Mouse (Mus musculus) forebrain, postnatal 0 days (tissue): ENCODE data around the gene Ncmap. TPM values are rescaled to one million over a fixed set of nuclear protein-coding genes. Genes with fewer than 3 reads are reported as not detected.

Experiments
- ATAC-seq: fragments of 200-750 bp; cut with Nextera tagmentation; 2 replicates; pipeline ENCODE4 v1.8.0; 2017; ENCODE audit warnings: mild to moderate bottlenecking, moderate library complexity
- DNase-seq: peaks from one replicate; pipeline ENCODE4 v3.0.0-alpha.2; 2015
- H3K27ac ChIP-seq: fragments of 300-500 bp; sonication (generic); 2 replicates; pipeline ENCODE4 v1.5.1; 2014; ENCODE audit warnings: low read depth, mild to moderate bottlenecking, antibody characterized with exemption, low read length, moderate library complexity, mixed read lengths
- H3K27me3 ChIP-seq: fragments of 300-500 bp; sonication (generic); 2 replicates; pipeline ENCODE4 v1.6.1; 2014; ENCODE audit warnings: mild to moderate bottlenecking, low read length, mixed read lengths; ENCODE audit not compliant: insufficient read depth
- H3K36me3 ChIP-seq: fragments of 300-500 bp; sonication (generic); 2 replicates; pipeline ENCODE4 v1.6.1; 2014; ENCODE audit warnings: mild to moderate bottlenecking, moderate library complexity; ENCODE audit not compliant: insufficient read depth
- H3K4me1 ChIP-seq: fragments of 300-500 bp; sonication (generic); 2 replicates; pipeline ENCODE4 v1.6.1; 2014; ENCODE audit warnings: antibody characterized with exemption; ENCODE audit not compliant: insufficient read depth
- H3K4me2 ChIP-seq: fragments of 300-500 bp; sonication (generic); 2 replicates; pipeline ENCODE4 v1.6.1; 2014; ENCODE audit warnings: low read depth, mild to moderate bottlenecking, moderate library complexity
- H3K4me3 ChIP-seq: fragments of 300-500 bp; sonication (generic); 2 replicates; pipeline ENCODE4 v1.5.1; 2014; ENCODE audit warnings: low read depth, low read length, mixed read lengths
- H3K9ac ChIP-seq: fragments of 300-500 bp; sonication (generic); 2 replicates; pipeline ENCODE4 v1.6.1; 2014; ENCODE audit warnings: mild to moderate bottlenecking
- H3K9me3 ChIP-seq: fragments of 300-500 bp; sonication (generic); 2 replicates; pipeline ENCODE4 v1.6.1; 2016; ENCODE audit warnings: low read length
- CTCF ChIP-seq: sonication (generic); IDR thresholded peaks from 2 replicates; pipeline ENCODE4 v1.5.1; 2016; ENCODE audit warnings: antibody characterized with exemption, control low read depth, low read depth
- WGBS: fragments of 180-500 bp; shearing (Covaris S2); extraction: QIAGEN DNeasy Blood & Tissue Kit; methylation state at CpG from one replicate; pipeline ENCODE4 v1.1.7; 2014; 5-methylcytosine and 5-hydroxymethylcytosine counted together
- microRNA counts: library from miRNA; unstranded; fragments of <30 nt; microRNA quantifications from one replicate; lab custom pipeline; 2015
- microRNA-seq, 2 experiments: library from miRNA; unstranded; fragments of <30 nt; microRNA quantifications; one replicate each; pipeline ENCODE4; 2016
- polyA plus RNA-seq: library from polyadenylated mRNA; unstranded; fragments of >200 nt; fragmentation: Nextera tagmentation; extraction: Ambion mirVana; gene quantifications from 2 replicates; pipeline ENCODE4 v1.2.1, GENCODE M21; 2015
- total RNA-seq: library from RNA; depleted of rRNA; stranded (reverse); fragments of >200 nt; gene quantifications from 2 replicates; pipeline ENCODE4 v1.2.3, GENCODE M21; 2014; rRNA removed

Ncmap gene
- total and polyA plus RNA-seq, 2 experiments from 2014 or later, result 0.86 to 0.90 TPM

GRCm38 (mm10) chr4:135326469-135326868, 71.6 kb downstream of the Ncmap start:
- Histone ChIP-seq H3K27ac (no peak overlapping the region), H3K36me3 (peaks cover 92% of the 10 kb centered on the region), H3K4me1 (no peaks in the 10 kb centered on the region), H3K27me3 (no peaks in the 10 kb centered on the region), H3K4me2 (no peak overlapping the region), H3K9me3 (no peaks in the 10 kb centered on the region), H3K9ac (no peak overlapping the region), H3K4me3 (no peak overlapping the region)
- DNase-seq, result no peak
- ATAC-seq, result no peak
- 94% methylated on average over 3 of the region's 3 CpGs for WGBS
- no peak for TF ChIP-seq CTCF

GRCm38 (mm10) chr4:135326046-135326445, 72.0 kb downstream of the Ncmap start:
- Histone ChIP-seq H3K27me3 (no peaks in the 10 kb centered on the region), H3K9me3 (no peaks in the 10 kb centered on the region), H3K4me3 (no peak overlapping the region), H3K36me3 (peaks cover 92% of the 10 kb centered on the region), H3K4me2 (no peak overlapping the region), H3K4me1 (no peaks in the 10 kb centered on the region), H3K9ac (no peak overlapping the region), H3K27ac (no peak overlapping the region)
- ATAC-seq, result no peak
- no peak for DNase-seq
- TF ChIP-seq CTCF, result no peak

- Histone ChIP-seq H3K27me3 (no peaks in the 10 kb centered on the region), H3K4me3 (no peak overlapping the region), H3K9me3 (no peaks in the 10 kb centered on the region), H3K9ac (no peak overlapping the region), H3K36me3 (peaks cover 88% of the 10 kb centered on the region), H3K4me1 (no peaks in the 10 kb centered on the region), H3K4me2 (no peak overlapping the region), H3K27ac (no peak overlapping the region)
- TF ChIP-seq CTCF, result no peak
- no peak for DNase-seq
- 69% methylated on average over 8 of the region's 8 CpGs for WGBS
- ATAC-seq, result no peak
Observed at GRCm38 (mm10) chr4:135323021-135323420, 75.0 kb downstream of the Ncmap start.

MicroRNA genes within 50 kb of the gene (microRNA counts, 519-probe panel; counts per million panel counts)
- microRNA mmu-miR-700 (lab: Ali Mortazavi, UCI), result not detected

Small RNA genes within 50 kb of the gene (microRNA-seq; reads per million reads assigned to microRNA genes)
- gene Mir700, result 446 to 464 reads per million in 2 experiments

Other genes with a start within 250 kb of the Ncmap start
- 44.0 and 65.2 TPM in 2 replicates for gene Clic4, start 125.4 kb downstream of the Ncmap start, total RNA-seq
- 34.5 and 41.5 TPM in 2 replicates for gene Clic4, start 125.4 kb downstream of the Ncmap start, polyA plus RNA-seq
- 38.5 and 46.6 TPM in 2 replicates for gene Srrm1, start 44.9 kb downstream of the Ncmap start, total RNA-seq
- gene Srrm1, start 44.9 kb downstream of the Ncmap start, polyA plus RNA-seq, result 129 and 173 TPM in 2 replicates
- gene Rcan3, start 35.6 kb upstream of the Ncmap start, total RNA-seq, result 52.4 and 67.3 TPM in 2 replicates
- gene Rcan3, start 35.6 kb upstream of the Ncmap start, polyA plus RNA-seq, result 32.6 and 40.4 TPM in 2 replicates
- gene Stpg1, start 96.6 kb upstream of the Ncmap start, total RNA-seq, result 0.24 and 0.62 TPM in 2 replicates
- gene Stpg1, start 96.6 kb upstream of the Ncmap start, polyA plus RNA-seq, result 0.64 and 1.0 TPM in 2 replicates
- gene Nipal3, start 96.8 kb upstream of the Ncmap start, total RNA-seq, result 40.7 and 62.1 TPM in 2 replicates
- gene Nipal3, start 96.8 kb upstream of the Ncmap start, polyA plus RNA-seq, result 3.3 and 6.0 TPM in 2 replicates
- 1.0 and 1.5 TPM in 2 replicates for gene Grhl3, start 175.4 kb upstream of the Ncmap start, total RNA-seq
- gene Grhl3, start 175.4 kb upstream of the Ncmap start, polyA plus RNA-seq, result 0.44 and 0.76 TPM in 2 replicates